In genomic region chr1:92284155-92284554, GRCm38 (mm10) we compare ENCODE assay signal across 27 mouse cellular contexts.
DNase-seq lines count a peak whose midpoint lies in the region; ATAC-seq and TF ChIP-seq lines count a peak whose summit lies in the region.
"Had no signal": no experiment of that assay in that cellular context is flagged by ENCODE, and none has a peak within 500 bp of the region (broad histone marks: within the 10 kb centered on the region; RNA-seq: fewer than 3 reads in every experiment).

No protein-coding gene starts in this region.

- WGBS in limb, embryonic 10.5 days: 76% methylated on average over 4 of the region's 4 CpGs
- WGBS in hindbrain, embryonic 16.5 days: 59% methylated on average over 4 of the region's 4 CpGs

- no peak for ATAC-seq in hindbrain, embryonic 16.5 days
- ATAC-seq: activated CD4-positive, CD25-positive, alpha-beta regulatory T cell, adult 4 months; forebrain, embryonic 13.5 days; forebrain, embryonic 16.5 days had no signal

- no peak overlapping the region for H3K27ac ChIP-seq in limb, embryonic 10.5 days
- no peak overlapping the region for H3K27ac ChIP-seq in hindbrain, embryonic 16.5 days (ENCODE audit: low read depth, low read length)
- H3K27ac ChIP-seq: embryonic facial prominence, embryonic 10.5 days; embryonic facial prominence, embryonic 13.5 days; forebrain, embryonic 13.5 days; heart, adult 2 months; heart, embryonic 10.5 days; heart, embryonic 13.5 days; hindbrain, embryonic 14.5 days had no signal

- no peak overlapping the region for H3K4me2 ChIP-seq in myocyte (ENCODE audit: low read depth)
- H3K4me2 ChIP-seq in hindbrain, embryonic 16.5 days (ENCODE audit: low read length): no peak overlapping the region
- H3K4me2 ChIP-seq: embryonic facial prominence, embryonic 13.5 days; forebrain, embryonic 13.5 days; heart, embryonic 13.5 days; hindbrain, embryonic 14.5 days had no signal

- H3K4me1 ChIP-seq in limb, embryonic 10.5 days: 0 out of 2 replicates have a peak, but pooled peaks cover 8% of the 10 kb centered on the region
- H3K4me1 ChIP-seq in hindbrain, embryonic 16.5 days (ENCODE audit: control insufficient read depth, insufficient read depth, low read depth, low read length): peaks cover 7% of the 10 kb centered on the region; the same call in 1 of the 2 replicates
- H3K4me1 ChIP-seq: embryonic facial prominence, embryonic 13.5 days; heart, embryonic 10.5 days; heart, embryonic 13.5 days had no signal

- no peaks in the 10 kb centered on the region for H3K9me3 ChIP-seq in limb, embryonic 10.5 days (replicated peaks)
- H3K9me3 ChIP-seq in hindbrain, embryonic 16.5 days (ENCODE audit: control insufficient read depth, low read length): no peaks in the 10 kb centered on the region
- H3K9me3 ChIP-seq: embryonic facial prominence, embryonic 10.5 days; embryonic facial prominence, embryonic 13.5 days; forebrain, embryonic 13.5 days; heart, embryonic 10.5 days had no signal

- H3K36me3 ChIP-seq in myocyte (ENCODE audit: control insufficient read depth, insufficient read depth): no peaks in the 10 kb centered on the region
- H3K36me3 ChIP-seq in limb, embryonic 10.5 days: no peaks in the 10 kb centered on the region
- H3K36me3 ChIP-seq in hindbrain, embryonic 16.5 days (ENCODE audit: control insufficient read depth, insufficient read depth, low read length): no peaks in the 10 kb centered on the region
- H3K36me3 ChIP-seq: embryonic facial prominence, embryonic 10.5 days; embryonic facial prominence, embryonic 13.5 days; heart, embryonic 10.5 days; heart, embryonic 13.5 days had no signal

- DNase-seq in thymus, postnatal 0 days (ENCODE audit: low spot score): peak; percentile 72
- DNase-seq in thymus, postnatal 25 days: peak; percentile 46
- DNase-seq in limb, embryonic 10.5 days (ENCODE audit: low spot score): no peak
- DNase-seq in left cerebral cortex, adult 11 months (ENCODE audit: low spot score): no peak
- DNase-seq: adrenal gland, adult 8-10 months; adrenal gland, postnatal 25 days; cerebellum, adult 11-12 months; cerebellum, adult 8-10 months; cerebellum, postnatal 10 days; cerebellum, postnatal 36 days; embryo, embryonic 11 days; gastrocnemius, postnatal 10 days; gastrocnemius, postnatal 36 days; heart, adult 2 months; heart, postnatal 14 days; heart, postnatal 4 days had no signal

- H3K4me3 ChIP-seq in myocyte: no peak overlapping the region
- H3K4me3 ChIP-seq in limb, embryonic 10.5 days: no peak overlapping the region
- no peak overlapping the region for H3K4me3 ChIP-seq in hindbrain, embryonic 16.5 days (ENCODE audit: low read length)
- H3K4me3 ChIP-seq: embryonic facial prominence, embryonic 10.5 days; embryonic facial prominence, embryonic 13.5 days; erythroblast, embryonic 14.5 days; forebrain, embryonic 13.5 days; heart, adult 2 months; heart, embryonic 10.5 days; heart, embryonic 13.5 days had no signal

- H3ac ChIP-seq in myocyte (ENCODE audit: control insufficient read depth, insufficient read length): no peak overlapping the region

- TF ChIP-seq POLR2A in myocyte (IDR thresholded peaks at IDR 0.05; ENCODE audit: insufficient read length, low read depth): no peak

- no peaks in the 10 kb centered on the region for H3K27me3 ChIP-seq in myocyte (ENCODE audit: control insufficient read depth, insufficient read depth, insufficient read length)
- H3K27me3 ChIP-seq in limb, embryonic 10.5 days (ENCODE audit: low read depth, poor library complexity, severe bottlenecking): no peaks in the 10 kb centered on the region
- H3K27me3 ChIP-seq in hindbrain, embryonic 16.5 days (replicated peaks; ENCODE audit: control insufficient read depth, insufficient read depth, low read length): no peaks in the 10 kb centered on the region
- H3K27me3 ChIP-seq: embryonic facial prominence, embryonic 13.5 days; forebrain, embryonic 13.5 days; heart, embryonic 13.5 days had no signal

- no peak overlapping the region for H3K9ac ChIP-seq in hindbrain, embryonic 16.5 days (ENCODE audit: low read depth, low read length)
- H3K9ac ChIP-seq: embryonic facial prominence, embryonic 13.5 days; forebrain, embryonic 13.5 days; heart, embryonic 13.5 days; hindbrain, embryonic 14.5 days had no signal

- H3K79me2 ChIP-seq in myocyte (ENCODE audit: control insufficient read depth, insufficient read depth): no peaks in the 10 kb centered on the region

TF ChIP-seq in myocyte, 11 proteins besides CTCF, POLR2A, EP300 and RAD21:
- TF ChIP-seq MYOG (IDR thresholded peaks at IDR 0.05; ENCODE audit: control insufficient read depth in 1 of 3, insufficient read depth in 1 of 3, insufficient read length in 2 of 3, low read depth in 2 of 3): peak; percentile 68 to 93 (median 79)
- peak; percentile 71 for TF ChIP-seq TCF3 (IDR thresholded peaks at IDR 0.05; ENCODE audit: insufficient read length, low read depth)
- TF ChIP-seq SRF (IDR thresholded peaks at IDR 0.05; ENCODE audit: control insufficient read depth, insufficient read length, low read depth): no peak
- peak; percentile 46 for TF ChIP-seq TCF12 (IDR thresholded peaks at IDR 0.05; ENCODE audit: insufficient read depth, poor library complexity, severe bottlenecking)
- peak in 2 of 3 experiments; percentile 75 to 88 for TF ChIP-seq MYOD1 (IDR thresholded peaks at IDR 0.05; ENCODE audit: control insufficient read depth in 1 of 3, insufficient read length in 2 of 3, low read depth in 2 of 3)
TF ChIP-seq in myocyte: peak in this region for 4.

Comparison
In these comparisons a context has a peak if more than half of its experiments do, and no peak if none do; other contexts are left out.
1. DNase-seq: peak in thymus, postnatal 0 days (single experiment) and thymus, postnatal 25 days (single experiment); none in limb, embryonic 10.5 days (single experiment) and left cerebral cortex, adult 11 months (single experiment).